Comparison of ENCODE assay signal across 21 mouse cellular contexts in the genomic region with DNA sequence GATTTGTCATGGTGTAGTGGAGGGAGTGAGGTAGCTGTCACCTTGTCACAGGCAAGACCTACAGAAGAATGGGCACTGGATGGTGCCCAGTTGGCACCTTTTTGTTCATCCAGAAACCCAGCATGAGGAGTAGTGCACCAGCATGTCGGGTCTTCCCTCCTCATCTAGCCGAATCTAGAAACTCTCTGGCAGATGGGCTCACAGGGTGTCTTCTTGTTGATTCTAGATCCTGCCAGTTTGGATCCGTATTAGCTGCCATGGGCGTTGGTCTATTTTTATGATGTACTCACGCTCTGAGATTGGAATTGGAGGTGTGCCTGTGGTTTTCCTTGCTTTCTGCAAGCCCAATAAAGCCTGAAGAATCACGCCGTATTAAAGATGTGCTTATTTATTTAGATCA.
DNase-seq lines count a peak whose midpoint lies in the region; ATAC-seq and TF ChIP-seq lines count a peak whose summit lies in the region.
"Had no signal": no experiment of that assay in that cellular context is flagged by ENCODE, and none has a peak within 500 bp of the region (broad histone marks: within the 10 kb centered on the region; RNA-seq: fewer than 3 reads in every experiment).

No protein-coding gene starts in this region.

- ATAC-seq in frontal cortex, adult (ENCODE audit: low TSS enrichment) = peak; percentile 53
- ATAC-seq in midbrain, embryonic 11.5 days (ENCODE audit: low FRiP score) = no peak
- no peak for ATAC-seq in midbrain, postnatal 0 days (ENCODE audit: low FRiP score)
- ATAC-seq in intestine, embryonic 16.5 days = no peak
- ATAC-seq: intestine, embryonic 15.5 days had no signal

- no peak overlapping the region for H3K4me2 ChIP-seq in midbrain, embryonic 11.5 days
- no peak overlapping the region for H3K4me2 ChIP-seq in midbrain, postnatal 0 days (ENCODE audit: low read depth, low read length, poor library complexity, severe bottlenecking)
- no peak overlapping the region for H3K4me2 ChIP-seq in intestine, embryonic 16.5 days (ENCODE audit: low read depth, low read length)
- H3K4me2 ChIP-seq: embryonic facial prominence, embryonic 15.5 days; hindbrain, embryonic 14.5 days; intestine, embryonic 15.5 days; neural tube, embryonic 12.5 days; stomach, embryonic 15.5 days had no signal

- peaks cover 2% of the 10 kb centered on the region; the same call in 1 of the 2 replicates for H3K4me1 ChIP-seq in midbrain, embryonic 11.5 days (ENCODE audit: control insufficient read depth, insufficient read depth, low read length)
- no peaks in the 10 kb centered on the region for H3K4me1 ChIP-seq in midbrain, postnatal 0 days (ENCODE audit: insufficient read depth, low read length)
- peaks cover 16% of the 10 kb centered on the region for H3K4me1 ChIP-seq in intestine, embryonic 16.5 days (ENCODE audit: control insufficient read depth, insufficient read depth, low read length)

- DNase-seq in frontal cortex, postnatal 25 days (ENCODE audit: low spot score in 2 of 2) = no peak
- DNase-seq in midbrain, embryonic 11.5 days (ENCODE audit: low spot score, missing footprints) = peak; percentile 65
- DNase-seq in midbrain, postnatal 0 days (ENCODE audit: low spot score) = no peak
- peak; percentile 76 to 78 for DNase-seq in cerebellum, postnatal 25 days
- DNase-seq in T-cell, adult 2 months (ENCODE audit: low spot score) = no peak
- no peak for DNase-seq in thymus, postnatal 14 days
- DNase-seq: adrenal gland, adult 8-10 months; embryo, embryonic 11 days; gastrocnemius, postnatal 36 days; kidney, postnatal 10 days; lung, adult 18-20 months; spleen, adult 18-20 months had no signal

- 90% methylated on average over 7 of the region's 7 CpGs for WGBS in midbrain, embryonic 11.5 days
- WGBS in midbrain, postnatal 0 days = 85% methylated on average over 7 of the region's 7 CpGs
- WGBS in intestine, embryonic 16.5 days = 80% methylated on average over 7 of the region's 7 CpGs

- no peak for TF ChIP-seq CTCF in midbrain, postnatal 0 days (IDR thresholded peaks at IDR 0.05)

- no peaks in the 10 kb centered on the region for H3K36me3 ChIP-seq in midbrain, embryonic 11.5 days (ENCODE audit: control insufficient read depth, insufficient read depth, low read length)
- no peaks in the 10 kb centered on the region for H3K36me3 ChIP-seq in midbrain, postnatal 0 days (ENCODE audit: insufficient read depth, low read length)
- H3K36me3 ChIP-seq in intestine, embryonic 16.5 days (ENCODE audit: control insufficient read depth, insufficient read depth, low read length) = no peaks in the 10 kb centered on the region
- H3K36me3 ChIP-seq: embryonic facial prominence, embryonic 15.5 days; intestine, embryonic 15.5 days; neural tube, embryonic 12.5 days; stomach, embryonic 15.5 days had no signal

- H3K27me3 ChIP-seq in midbrain, embryonic 11.5 days (ENCODE audit: control insufficient read depth, insufficient read depth, low read length) = no peaks in the 10 kb centered on the region
- H3K27me3 ChIP-seq in midbrain, postnatal 0 days (ENCODE audit: insufficient read depth, low read length) = no peaks in the 10 kb centered on the region
- no peaks in the 10 kb centered on the region for H3K27me3 ChIP-seq in intestine, embryonic 16.5 days (replicated peaks; ENCODE audit: control insufficient read depth, insufficient read depth, low read length)
- H3K27me3 ChIP-seq: embryonic facial prominence, embryonic 15.5 days; intestine, embryonic 15.5 days; neural tube, embryonic 12.5 days; stomach, embryonic 15.5 days had no signal

- no peak overlapping the region for H3K9ac ChIP-seq in midbrain, embryonic 11.5 days (ENCODE audit: low read length)
- no peak overlapping the region for H3K9ac ChIP-seq in midbrain, postnatal 0 days (replicated peaks; ENCODE audit: low read length, poor library complexity, severe bottlenecking)
- H3K9ac ChIP-seq in intestine, embryonic 16.5 days (ENCODE audit: low read depth, low read length) = no peak overlapping the region
- H3K9ac ChIP-seq: embryonic facial prominence, embryonic 15.5 days; hindbrain, embryonic 14.5 days; intestine, embryonic 15.5 days; neural tube, embryonic 12.5 days; stomach, embryonic 15.5 days had no signal

- H3K27ac ChIP-seq in midbrain, embryonic 11.5 days (ENCODE audit: low read depth, low read length) = no peak overlapping the region
- H3K27ac ChIP-seq in midbrain, postnatal 0 days (ENCODE audit: low read depth, low read length) = no peak overlapping the region
- no peak overlapping the region for H3K27ac ChIP-seq in intestine, embryonic 16.5 days (ENCODE audit: low read length)
- H3K27ac ChIP-seq: embryonic facial prominence, embryonic 15.5 days; forebrain, embryonic 10.5 days; heart, embryonic 10.5 days; hindbrain, embryonic 14.5 days; intestine, embryonic 15.5 days; neural tube, embryonic 12.5 days; stomach, embryonic 15.5 days had no signal

- H3K9me3 ChIP-seq in midbrain, embryonic 11.5 days (ENCODE audit: control insufficient read depth, low read length) = no peaks in the 10 kb centered on the region
- H3K9me3 ChIP-seq in midbrain, postnatal 0 days (ENCODE audit: low read length) = no peaks in the 10 kb centered on the region
- no peaks in the 10 kb centered on the region for H3K9me3 ChIP-seq in intestine, embryonic 16.5 days (ENCODE audit: control insufficient read depth, low read length)
- H3K9me3 ChIP-seq: heart, embryonic 10.5 days; intestine, embryonic 15.5 days; stomach, embryonic 15.5 days had no signal

- no peak overlapping the region for H3K4me3 ChIP-seq in midbrain, embryonic 11.5 days (ENCODE audit: low read depth, low read length)
- H3K4me3 ChIP-seq in midbrain, postnatal 0 days (ENCODE audit: low read depth, low read length) = no peak overlapping the region
- no peak overlapping the region for H3K4me3 ChIP-seq in intestine, embryonic 16.5 days (ENCODE audit: low read length)
- H3K4me3 ChIP-seq: embryonic facial prominence, embryonic 15.5 days; forebrain, embryonic 10.5 days; heart, embryonic 10.5 days; intestine, embryonic 15.5 days; neural tube, embryonic 12.5 days; stomach, embryonic 15.5 days had no signal

Comparison
In these comparisons a context has a peak if more than half of its experiments do, and no peak if none do; other contexts are left out.
1. DNase-seq: peak in midbrain, embryonic 11.5 days (single experiment) and cerebellum, postnatal 25 days (2 of 2); none in frontal cortex, postnatal 25 days (0 of 2), midbrain, postnatal 0 days (single experiment), T-cell, adult 2 months (single experiment) and thymus, postnatal 14 days (single experiment).